Mouse (Mus musculus): ENCODE measurements around the gene Trim71. TPM values are rescaled to one million over a fixed set of nuclear protein-coding genes. Genes with fewer than 3 reads are reported as not detected.
A peak's percentile ranks its signal among the peaks of the same experiment; 100 is the strongest.

Gene Trim71
- 0.11 and 0.14 TPM in 2 replicates for polyA plus RNA-seq (2015; fragmentation: Nextera tagmentation; extraction: Ambion mirVana)

- H3K27ac ChIP-seq (replicated peaks), result no peak within 1 kb of the TSS
These were observed at the start of gene Trim71 for GRCm38 (mm10) chr9:114563761-114564606. Gene Trim71 (minus strand): TSS chr9:114564369.

DNA sequence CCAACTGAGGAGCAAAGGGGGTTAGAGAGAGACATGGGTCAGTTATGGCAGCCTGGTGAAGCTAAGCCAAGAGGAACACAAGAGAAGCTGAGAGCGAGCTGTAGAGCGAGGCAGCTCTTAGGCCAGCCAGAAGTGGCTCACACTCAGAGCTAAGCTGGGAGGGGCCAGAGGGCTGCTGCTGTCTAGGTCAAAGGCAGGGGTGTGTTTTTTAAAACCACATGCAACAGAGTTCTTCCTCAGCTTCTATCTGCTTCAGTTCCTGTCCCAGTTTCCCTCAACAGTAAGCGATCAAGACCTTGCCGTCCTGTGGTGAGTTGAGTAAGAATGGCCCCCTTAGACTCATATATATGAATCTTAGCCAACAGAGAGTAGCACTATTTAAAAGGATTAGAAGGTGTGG is 48.9 kb upstream of the Trim71 start:
- Histone ChIP-seq H3K27ac (replicated peaks) (no peak overlapping the region), H3K9ac (replicated peaks) (no peak overlapping the region), H3K4me3 (no peak overlapping the region), H3K9me3 (no peaks in the 10 kb centered on the region), H3K4me1 (no peaks in the 10 kb centered on the region), H3K4me2 (replicated peaks) (no peak overlapping the region), H3K27me3 (no peaks in the 10 kb centered on the region), H3K36me3 (peaks cover 71% of the 10 kb centered on the region)
- 94% methylated on average over 4 of the region's 4 CpGs for WGBS
- ATAC-seq (replicated peaks), result no peak

More at GRCm38 (mm10) chr9:114563761-114564606, at the start of gene Trim71:
- WGBS, result under 1% methylated on average over 91 of the region's 91 CpGs
- Histone ChIP-seq H3K36me3 (no peaks in the 10 kb centered on the region), H3K9me3 (no peaks in the 10 kb centered on the region), H3K4me3 (peak within 1 kb of the TSS; percentile 52), H3K27me3 (peaks cover 62% of the 10 kb centered on the region), H3K9ac (replicated peaks) (peak within 1 kb of the TSS; percentile 49), H3K4me1 (peaks cover 33% of the 10 kb centered on the region), H3K4me2 (replicated peaks) (peak within 1 kb of the TSS; percentile 90)
- peak; percentile 61 for ATAC-seq (replicated peaks)

DNA sequence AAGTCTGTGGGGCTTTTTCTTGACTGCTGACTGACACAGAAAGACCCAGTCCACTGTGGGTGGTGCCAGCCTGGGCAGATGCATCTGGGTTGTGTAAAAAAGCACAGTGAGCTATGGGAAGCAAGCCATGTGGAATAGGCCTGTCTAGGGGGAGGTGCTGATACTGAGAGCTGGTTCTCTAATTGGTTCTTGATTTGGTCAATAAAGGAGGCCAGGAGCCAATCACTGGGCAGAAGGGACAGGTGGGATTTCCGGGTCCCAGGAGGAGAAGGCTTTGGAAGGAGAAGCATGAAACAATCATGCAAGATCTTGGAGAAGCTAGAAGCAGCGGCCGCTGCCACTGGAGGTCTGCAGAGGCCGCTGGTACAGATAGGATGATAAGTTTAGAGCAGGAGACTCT is 48.4 kb upstream of the Trim71 start:
- H3K27me3 ChIP-seq, result no peaks in the 10 kb centered on the region
- H3K27ac ChIP-seq (replicated peaks), result no peak overlapping the region
- no peak overlapping the region for H3K9ac ChIP-seq (replicated peaks)
- ATAC-seq (replicated peaks), result no peak
- 89% methylated on average over 4 of the region's 4 CpGs for WGBS
- H3K4me3 ChIP-seq, result no peak overlapping the region
- peaks cover 71% of the 10 kb centered on the region for H3K36me3 ChIP-seq
- H3K4me2 ChIP-seq (replicated peaks), result no peak overlapping the region
- H3K9me3 ChIP-seq, result no peaks in the 10 kb centered on the region
- H3K4me1 ChIP-seq, result no peaks in the 10 kb centered on the region

DNA sequence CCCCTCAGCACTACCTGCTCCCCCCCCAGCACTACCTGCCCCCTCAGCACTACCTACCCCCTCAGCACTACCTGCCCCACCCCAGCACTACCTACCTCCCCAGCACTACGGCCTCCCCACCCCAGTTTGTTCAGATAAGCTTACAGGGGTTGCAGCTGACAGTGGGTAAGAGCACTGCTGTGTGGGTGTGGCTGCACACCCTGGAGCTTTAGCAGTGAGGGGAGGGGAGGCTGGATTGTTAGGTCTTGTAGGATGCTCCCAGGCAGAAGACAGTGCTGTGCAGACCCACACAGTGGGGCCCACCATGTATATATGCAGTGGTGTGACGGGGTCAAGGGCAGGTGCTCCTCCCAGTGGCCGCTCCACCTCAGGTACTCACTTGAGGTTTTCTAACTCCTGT is 46.1 kb upstream of the Trim71 start:
- no peaks in the 10 kb centered on the region for H3K9me3 ChIP-seq
- peaks cover 69% of the 10 kb centered on the region for H3K36me3 ChIP-seq
- H3K4me3 ChIP-seq, result no peak overlapping the region
- no peak overlapping the region for H3K9ac ChIP-seq (replicated peaks)
- WGBS, result 95% methylated on average over 3 of the region's 3 CpGs
- no peak overlapping the region for H3K4me2 ChIP-seq (replicated peaks)
- no peak for ATAC-seq (replicated peaks)
- no peaks in the 10 kb centered on the region for H3K4me1 ChIP-seq
- H3K27ac ChIP-seq (replicated peaks), result no peak overlapping the region
- H3K27me3 ChIP-seq, result no peaks in the 10 kb centered on the region

GRCm38 (mm10) chr9:114603876-114604540 is 39.8 kb upstream of the Trim71 start:
- Histone ChIP-seq H3K4me1 (no peaks in the 10 kb centered on the region), H3K9ac (replicated peaks) (no peak overlapping the region), H3K27ac (replicated peaks) (no peak overlapping the region), H3K36me3 (peaks cover 42% of the 10 kb centered on the region), H3K27me3 (no peaks in the 10 kb centered on the region), H3K9me3 (no peaks in the 10 kb centered on the region), H3K4me2 (replicated peaks) (no peak overlapping the region), H3K4me3 (no peak overlapping the region)
- 69% methylated on average over 12 of the region's 12 CpGs for WGBS
- ATAC-seq (replicated peaks), result no peak

GRCm38 (mm10) chr9:114601096-114601495 is 36.9 kb upstream of the Trim71 start:
- H3K9me3 ChIP-seq, result no peaks in the 10 kb centered on the region
- no peak overlapping the region for H3K4me2 ChIP-seq (replicated peaks)
- WGBS, result 32% methylated on average over 1 of the region's 1 CpGs
- H3K36me3 ChIP-seq, result peaks cover 47% of the 10 kb centered on the region
- H3K9ac ChIP-seq (replicated peaks), result no peak overlapping the region
- H3K27ac ChIP-seq (replicated peaks), result no peak overlapping the region
- no peak overlapping the region for H3K4me3 ChIP-seq
- no peak for ATAC-seq (replicated peaks)
- H3K4me1 ChIP-seq, result no peaks in the 10 kb centered on the region
- H3K27me3 ChIP-seq, result no peaks in the 10 kb centered on the region

DNA sequence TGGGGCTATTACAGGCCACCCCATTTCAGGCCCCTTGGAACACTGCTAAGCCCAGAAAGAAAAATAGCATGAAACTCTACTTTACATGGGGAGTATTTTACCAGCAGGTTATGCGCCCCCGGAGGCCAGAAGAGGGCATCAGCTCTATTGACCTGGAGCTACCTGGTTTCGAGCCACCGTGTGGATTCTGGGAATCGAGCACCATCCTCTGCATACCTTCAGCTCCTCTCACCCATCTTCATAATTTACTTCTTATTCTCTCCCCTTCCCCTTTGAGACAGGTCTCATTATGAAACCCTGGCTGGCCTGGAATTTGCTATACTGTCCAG is 20.8 kb upstream of the Trim71 start:
- Histone ChIP-seq H3K9ac (replicated peaks) (no peak overlapping the region), H3K27me3 (no peaks in the 10 kb centered on the region), H3K4me3 (no peak overlapping the region), H3K27ac (replicated peaks) (no peak overlapping the region), H3K4me1 (peaks cover 10% of the 10 kb centered on the region), H3K36me3 (peaks cover 22% of the 10 kb centered on the region), H3K4me2 (replicated peaks) (no peak overlapping the region), H3K9me3 (no peaks in the 10 kb centered on the region)
- 40% methylated on average over 5 of the region's 5 CpGs for WGBS
- ATAC-seq (replicated peaks), result no peak

DNA sequence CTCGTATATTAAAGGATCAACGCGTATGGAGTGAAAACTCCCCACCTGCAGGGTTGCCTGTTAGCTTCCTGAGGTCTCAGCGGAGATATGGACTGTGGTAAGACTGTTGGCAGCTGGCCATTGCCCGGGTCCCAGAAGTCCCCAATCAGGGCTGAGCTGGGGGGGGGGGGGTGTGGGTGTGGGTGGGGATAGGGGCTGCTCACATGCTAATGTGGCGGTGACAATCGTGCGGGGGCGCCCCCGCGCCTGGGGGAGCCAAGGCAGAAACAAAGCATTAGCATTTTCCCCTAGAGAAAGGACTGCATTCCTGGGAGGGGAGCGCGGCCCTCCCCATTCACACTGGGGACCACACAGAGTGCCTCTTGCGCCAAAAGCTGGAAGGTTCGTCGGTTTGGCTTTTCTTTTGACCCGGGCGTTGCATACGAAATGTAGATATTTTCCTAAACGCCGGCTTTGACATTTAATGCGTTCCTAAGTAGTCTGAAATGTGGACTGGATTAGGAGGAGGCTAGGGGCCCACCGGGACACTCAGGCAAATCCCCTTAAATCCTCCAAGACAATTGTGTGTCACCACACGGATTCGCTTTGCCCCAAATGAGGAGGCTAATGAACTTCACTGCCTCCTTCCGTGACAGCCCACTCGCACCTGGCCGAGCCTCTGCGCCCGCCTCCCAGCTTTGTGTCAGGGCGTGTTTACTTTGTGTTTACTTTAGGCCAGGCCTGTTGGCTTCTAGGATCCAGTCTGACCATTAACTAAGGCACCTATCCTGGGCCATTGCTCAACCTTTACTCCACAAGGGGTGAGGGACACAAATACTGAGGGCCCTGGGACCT is 20.2 kb upstream of the Trim71 start:
- H3K4me2 ChIP-seq (replicated peaks), result peak overlapping the region; percentile 49
- H3K9me3 ChIP-seq, result no peaks in the 10 kb centered on the region
- H3K4me1 ChIP-seq, result peaks cover 10% of the 10 kb centered on the region
- ATAC-seq (replicated peaks), result peak; percentile 74
- H3K4me3 ChIP-seq, result peak overlapping the region; percentile 32
- no peak overlapping the region; the same call in 1 of the 2 replicates for H3K27ac ChIP-seq (replicated peaks)
- H3K36me3 ChIP-seq, result peaks cover 18% of the 10 kb centered on the region
- 3% methylated on average over 31 of the region's 31 CpGs for WGBS
- 0 out of 2 replicates have a peak overlapping the region, but pooled peaks have one; percentile 9 for H3K9ac ChIP-seq (replicated peaks)
- no peaks in the 10 kb centered on the region for H3K27me3 ChIP-seq

DNA sequence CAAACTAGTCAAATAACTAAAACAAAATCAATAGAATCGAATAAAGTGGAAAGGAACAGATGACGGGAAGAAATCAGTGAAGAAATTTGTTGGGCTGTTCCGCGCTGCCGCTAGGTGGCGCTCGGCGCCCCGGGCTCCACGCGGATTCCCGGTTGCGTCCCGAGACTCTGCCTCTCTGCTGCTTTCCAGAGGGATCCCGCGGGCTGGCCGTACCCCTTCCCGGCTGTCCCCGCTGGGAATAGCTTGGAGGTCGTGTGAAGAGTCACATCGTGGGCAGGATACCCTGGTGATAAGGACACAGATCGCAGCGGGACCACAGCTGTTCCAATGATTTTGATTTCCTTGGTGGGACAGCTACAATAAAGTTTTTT is 19.6 kb upstream of the Trim71 start:
- peak overlapping the region; percentile 49 for H3K4me2 ChIP-seq (replicated peaks)
- H3K9me3 ChIP-seq, result no peaks in the 10 kb centered on the region
- peaks cover 12% of the 10 kb centered on the region for H3K36me3 ChIP-seq
- H3K4me1 ChIP-seq, result peaks cover 10% of the 10 kb centered on the region
- under 1% methylated on average over 23 of the region's 23 CpGs for WGBS
- no peak overlapping the region; the same call in 1 of the 2 replicates for H3K27ac ChIP-seq (replicated peaks)
- H3K27me3 ChIP-seq, result no peaks in the 10 kb centered on the region
- 0 out of 2 replicates have a peak overlapping the region, but pooled peaks have one; percentile 9 for H3K9ac ChIP-seq (replicated peaks)
- ATAC-seq (replicated peaks), result peak; percentile 77
- H3K4me3 ChIP-seq, result peak overlapping the region; percentile 32

DNA sequence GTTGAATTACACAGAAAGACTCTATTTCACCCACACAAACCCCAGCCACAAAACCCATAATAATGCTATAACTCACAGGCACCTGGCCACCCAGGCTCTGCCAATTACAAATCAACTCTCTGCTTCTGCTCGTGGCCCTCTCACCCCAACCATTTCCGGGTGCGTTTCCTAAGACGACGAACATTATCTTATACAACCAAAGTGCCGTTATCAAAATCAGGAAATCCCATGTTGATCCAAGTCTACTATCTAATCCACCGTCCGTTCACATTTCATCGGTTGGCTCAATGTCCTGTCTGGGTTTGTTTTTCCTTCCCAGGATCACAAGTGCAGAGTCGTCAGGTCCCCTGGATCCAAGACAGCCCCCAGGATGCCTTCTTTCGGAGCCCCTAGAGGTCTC is 14.5 kb upstream of the Trim71 start:
- no peaks in the 10 kb centered on the region for H3K36me3 ChIP-seq
- no peak overlapping the region for H3K27ac ChIP-seq (replicated peaks)
- 85% methylated on average over 11 of the region's 11 CpGs for WGBS

DNA sequence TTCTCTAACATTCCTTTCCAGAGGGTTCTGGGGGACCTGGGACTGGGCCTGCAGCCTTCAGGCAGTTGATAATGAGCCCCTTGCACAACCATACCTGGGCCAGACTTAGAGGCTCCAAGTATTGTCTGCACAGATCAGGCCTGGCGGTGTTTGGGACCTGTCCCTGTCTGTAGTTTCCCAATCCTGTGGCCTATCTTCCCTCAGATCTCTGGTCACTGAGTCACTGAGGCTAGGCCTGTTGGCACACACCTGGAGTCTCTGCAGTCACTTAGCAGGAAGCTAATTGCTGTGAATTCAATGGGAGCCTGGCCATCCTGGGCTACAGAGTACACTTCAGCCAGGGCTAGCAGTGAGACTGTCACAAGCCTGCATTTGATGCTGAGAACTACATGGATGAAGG is 11.8 kb upstream of the Trim71 start:
- H3K36me3 ChIP-seq, result no peaks in the 10 kb centered on the region
- ATAC-seq (replicated peaks), result no peak
- H3K27ac ChIP-seq (replicated peaks), result no peak overlapping the region
- WGBS, result 95% methylated on average over 1 of the region's 1 CpGs
- no peaks in the 10 kb centered on the region for H3K27me3 ChIP-seq
- no peak overlapping the region for H3K4me2 ChIP-seq (replicated peaks)
- no peak overlapping the region for H3K9ac ChIP-seq (replicated peaks)
- H3K4me1 ChIP-seq, result no peaks in the 10 kb centered on the region
- H3K4me3 ChIP-seq, result no peak overlapping the region
- no peaks in the 10 kb centered on the region for H3K9me3 ChIP-seq

More for the DNA sequence above, 14.5 kb upstream of the Trim71 start:
- H3K27me3 ChIP-seq, result no peaks in the 10 kb centered on the region
- H3K4me2 ChIP-seq (replicated peaks), result no peak overlapping the region
- no peak overlapping the region for H3K4me3 ChIP-seq
- H3K4me1 ChIP-seq, result no peaks in the 10 kb centered on the region
- no peak for ATAC-seq (replicated peaks)
- H3K9ac ChIP-seq (replicated peaks), result no peak overlapping the region
- H3K9me3 ChIP-seq, result no peaks in the 10 kb centered on the region

- ATAC-seq (replicated peaks), result no peak
These were observed 9.4 kb upstream of the Trim71 start for GRCm38 (mm10) chr9:114573528-114573927.

More at GRCm38 (mm10) chr9:114573528-114573927, 9.4 kb upstream of the Trim71 start:
- H3K36me3 ChIP-seq, result no peaks in the 10 kb centered on the region
- no peak overlapping the region for H3K4me2 ChIP-seq (replicated peaks)
- no peak overlapping the region for H3K9ac ChIP-seq (replicated peaks)
- 59% methylated on average over 5 of the region's 5 CpGs for WGBS
- no peak overlapping the region for H3K27ac ChIP-seq (replicated peaks)
- H3K4me3 ChIP-seq, result no peak overlapping the region
- H3K4me1 ChIP-seq, result no peaks in the 10 kb centered on the region
- H3K27me3 ChIP-seq, result no peaks in the 10 kb centered on the region
- no peaks in the 10 kb centered on the region for H3K9me3 ChIP-seq
